Mouse (Mus musculus): ENCODE measurements around the gene Mapk12.

DNA sequence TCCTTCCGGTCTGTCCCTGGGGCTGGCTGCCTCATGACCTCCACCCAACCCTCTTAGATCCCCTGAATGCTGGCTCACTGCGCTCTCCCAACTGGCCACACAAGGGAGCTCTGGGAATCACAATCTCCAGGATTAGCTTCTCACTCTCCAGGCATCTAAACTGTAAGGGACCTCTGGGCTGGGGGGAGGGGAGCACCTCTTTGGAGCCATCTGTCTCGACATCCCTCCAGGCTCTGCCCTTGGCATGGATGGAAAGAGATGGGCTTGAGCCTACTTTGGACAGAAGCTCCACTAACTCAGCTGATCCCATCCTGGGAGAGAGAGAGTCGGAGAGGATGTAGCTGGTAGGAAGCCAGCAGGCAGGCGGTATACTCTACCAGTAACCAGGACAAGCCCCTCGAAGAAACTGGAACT lies 41.8 kb upstream of the Mapk12 start:
- TF ChIP-seq POLR2A (IDR thresholded peaks at IDR 0.05; ENCODE audit: insufficient read length, low read depth) (no peak), CEBPB (IDR thresholded peaks at IDR 0.05; ENCODE audit: insufficient read depth, poor library complexity, severe bottlenecking) (no peak), USF1 (IDR thresholded peaks at IDR 0.05; ENCODE audit: low read depth) (no peak), MYOG (IDR thresholded peaks at IDR 0.05; ENCODE audit: control insufficient read depth in 1 of 3, insufficient read depth in 1 of 3, insufficient read length in 2 of 3, low read depth in 2 of 3) (no peak), TCF3 (IDR thresholded peaks at IDR 0.05; ENCODE audit: insufficient read length, low read depth) (no peak), MAX (IDR thresholded peaks at IDR 0.05; ENCODE audit: low read depth) (no peak), SRF (IDR thresholded peaks at IDR 0.05; ENCODE audit: control insufficient read depth, insufficient read length, low read depth) (no peak), E2F4 (IDR thresholded peaks at IDR 0.05; ENCODE audit: insufficient read depth) (no peak), POLR2AphosphoS2 (IDR thresholded peaks at IDR 0.05; ENCODE audit: insufficient read length, low read depth) (no peak), TCF12 (IDR thresholded peaks at IDR 0.05; ENCODE audit: insufficient read depth, poor library complexity, severe bottlenecking) (no peak), MYOD1 (IDR thresholded peaks at IDR 0.05; ENCODE audit: control insufficient read depth in 1 of 3, insufficient read length in 2 of 3, low read depth in 2 of 3) (no peak)
